Mouse (Mus musculus): ENCODE measurements around the gene Rfx3.

Rfx3 gene

DNA sequence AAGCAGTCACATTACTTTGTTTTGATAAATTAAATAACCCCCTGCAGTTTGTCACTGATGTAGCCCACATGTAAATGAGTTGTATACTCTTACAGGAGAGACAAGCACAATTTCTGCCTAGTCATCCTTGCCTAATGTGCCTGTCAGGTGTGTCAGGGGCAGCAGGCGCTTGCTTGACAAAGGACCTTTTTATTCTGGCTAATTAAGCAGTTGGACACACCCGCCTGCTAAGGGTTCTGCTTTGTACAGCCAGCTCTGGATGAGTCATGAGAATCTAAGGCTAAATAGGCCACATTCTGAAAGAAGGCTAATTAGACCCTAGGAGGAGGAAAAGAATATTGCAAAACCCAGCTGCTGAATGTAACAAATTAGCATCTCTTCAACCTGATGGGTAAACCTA, 106.3 kb downstream of the Rfx3 start:
- peak; percentile 32 for DNase-seq

DNA sequence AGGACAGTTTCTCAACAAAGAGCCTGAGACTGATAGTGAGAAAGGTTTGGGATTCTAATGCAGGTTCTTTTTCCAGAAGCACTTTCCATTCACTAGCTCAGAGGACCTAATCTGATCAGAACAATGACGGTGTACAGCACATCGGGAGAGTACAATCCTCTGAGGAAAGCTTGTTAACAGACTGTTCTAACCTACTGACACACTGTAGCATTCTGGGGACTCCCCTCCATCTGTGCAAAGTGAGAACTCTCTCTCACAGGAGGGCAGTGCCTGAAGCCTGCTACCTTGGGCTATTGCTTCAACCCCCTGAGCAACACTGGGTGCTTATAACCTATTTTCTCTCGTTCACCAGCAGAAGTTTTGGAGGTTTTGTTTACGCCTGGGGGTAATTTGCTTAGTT, 106.8 kb downstream of the Rfx3 start:
- DNase-seq, result no peak

DNA sequence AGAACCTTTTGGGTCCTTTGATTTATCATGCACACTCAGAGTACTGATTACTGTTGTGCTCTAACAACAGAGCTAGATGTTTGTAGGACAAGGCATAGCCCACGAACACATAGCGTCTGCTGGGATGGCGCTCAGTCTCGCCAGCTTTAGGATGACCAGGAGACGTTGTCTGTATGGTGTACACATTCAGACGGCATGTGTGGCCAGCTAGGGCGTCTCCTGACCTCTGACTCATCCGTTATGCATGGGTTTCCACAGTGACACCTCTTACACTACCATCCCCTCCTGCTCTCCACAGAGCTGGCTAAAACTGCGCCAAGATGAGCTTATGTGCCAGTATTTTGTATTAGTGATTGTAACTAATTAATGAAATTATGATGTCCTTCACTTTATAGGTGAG, 108.4 kb downstream of the Rfx3 start:
- no peak for DNase-seq

DNA sequence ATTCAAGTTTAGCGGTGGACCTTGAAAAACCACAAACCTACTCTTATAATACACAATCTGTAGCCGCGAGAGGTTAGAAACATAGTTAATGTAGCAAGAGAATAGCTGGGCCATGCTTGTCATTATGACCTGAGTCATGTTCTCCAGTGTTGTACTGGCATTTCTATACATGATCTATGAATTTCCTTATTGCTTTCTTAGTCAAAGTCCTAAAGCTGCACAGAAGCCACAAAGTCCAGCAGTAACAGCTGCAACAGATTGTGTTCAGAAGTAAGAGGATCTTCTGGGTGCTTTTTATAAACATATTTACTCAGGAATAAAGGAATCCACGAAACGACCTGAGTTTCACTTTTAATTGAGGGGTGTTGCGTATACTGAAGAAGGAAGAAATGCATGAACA, 109.3 kb downstream of the Rfx3 start:
- no peak for DNase-seq

DNA sequence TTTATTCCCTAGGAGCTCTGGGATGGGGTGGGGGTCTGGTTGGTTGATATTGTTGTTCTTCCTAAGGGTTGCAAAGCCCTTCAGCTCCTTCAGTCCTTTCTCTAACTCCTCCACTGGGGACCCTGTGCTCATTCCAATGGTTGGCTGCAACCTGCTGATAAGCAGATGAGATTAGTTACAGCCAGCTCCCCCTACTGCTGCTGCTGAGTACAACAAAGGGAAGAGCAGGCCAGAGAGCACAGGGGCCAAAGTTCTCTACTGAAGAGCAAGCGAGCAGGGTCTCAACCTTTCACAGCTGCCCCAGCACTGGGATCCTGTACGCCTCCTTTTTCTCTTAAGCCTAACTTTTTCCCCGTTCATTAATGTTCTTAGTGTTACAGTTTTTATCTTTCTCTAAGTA, 126.4 kb downstream of the Rfx3 start:
- peak; percentile 53 for DNase-seq

DNA sequence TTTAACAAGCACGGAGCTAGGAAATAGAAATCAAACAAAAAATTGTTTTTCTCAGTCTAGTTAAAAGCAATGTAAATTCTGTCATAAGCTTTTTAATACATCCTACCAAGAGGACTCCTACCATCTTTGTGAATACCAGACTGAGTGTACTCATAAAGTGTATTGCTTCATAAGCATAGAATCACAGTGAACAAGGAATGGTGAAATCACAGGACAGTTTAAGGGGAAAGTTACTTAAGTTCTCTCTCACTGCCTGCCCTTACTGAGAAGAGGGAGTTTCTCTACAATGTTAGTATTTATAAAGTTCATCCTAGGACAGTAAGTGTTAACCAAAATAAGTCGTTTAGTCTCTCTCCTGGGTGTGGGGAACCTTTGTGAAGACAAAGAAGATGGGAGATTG, 133.5 kb downstream of the Rfx3 start:
- no peak for DNase-seq

DNA sequence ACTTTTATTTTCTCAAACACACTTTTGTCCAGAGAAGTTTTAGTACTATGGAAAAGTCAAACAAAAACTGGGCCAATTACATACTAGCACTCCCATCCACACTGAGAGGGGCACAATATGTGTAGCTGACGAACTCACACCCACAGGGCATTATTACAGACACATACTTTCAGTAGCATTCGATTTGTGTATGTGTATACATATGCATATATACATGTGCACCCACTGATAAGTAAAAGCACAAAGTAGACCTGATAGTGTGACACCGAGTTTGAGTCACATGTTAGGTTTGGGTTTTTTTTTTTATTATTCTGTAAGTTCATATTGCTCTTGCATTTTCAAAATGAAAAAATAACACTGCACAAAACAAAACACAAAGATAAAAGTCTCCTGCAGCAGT, 140.2 kb downstream of the Rfx3 start:
- DNase-seq, result no peak

DNA sequence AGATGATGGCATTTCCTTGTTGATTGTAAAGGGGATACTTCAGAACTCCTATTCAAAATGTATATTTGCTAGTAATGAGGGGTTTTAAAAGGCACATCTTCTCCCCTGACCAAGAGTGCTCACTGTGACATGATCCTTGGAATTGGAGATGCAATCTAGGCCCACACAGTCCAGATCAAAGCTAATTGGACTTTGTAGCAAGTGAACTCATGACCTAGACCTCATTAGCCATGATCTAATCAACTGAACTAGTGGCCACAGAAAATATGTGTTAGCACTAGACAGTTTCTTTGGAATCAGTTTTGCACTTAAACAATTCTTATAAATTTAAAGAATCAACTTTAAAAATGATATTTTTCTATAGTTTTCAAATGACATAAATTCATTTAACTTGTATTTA, 151.3 kb downstream of the Rfx3 start:
- no peak for DNase-seq

DNA sequence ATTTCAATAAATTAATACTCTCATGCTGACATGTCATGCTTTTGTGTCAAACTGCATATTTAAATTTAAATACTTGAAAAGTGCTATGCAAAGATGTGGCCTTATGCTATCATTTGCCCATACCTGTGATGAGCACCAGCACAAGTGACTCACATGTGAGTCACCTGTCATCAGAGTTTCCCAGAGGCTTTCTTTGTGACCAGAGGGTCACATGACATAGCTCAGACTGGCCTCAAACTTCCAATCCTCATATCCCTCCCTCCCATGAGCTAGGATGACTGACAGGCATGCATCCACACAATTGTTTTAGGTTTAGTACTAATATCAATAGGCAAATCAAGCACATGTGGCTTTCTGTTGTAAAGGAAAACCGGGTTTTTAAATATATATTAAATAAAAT, 162.0 kb downstream of the Rfx3 start:
- DNase-seq, result no peak

DNA sequence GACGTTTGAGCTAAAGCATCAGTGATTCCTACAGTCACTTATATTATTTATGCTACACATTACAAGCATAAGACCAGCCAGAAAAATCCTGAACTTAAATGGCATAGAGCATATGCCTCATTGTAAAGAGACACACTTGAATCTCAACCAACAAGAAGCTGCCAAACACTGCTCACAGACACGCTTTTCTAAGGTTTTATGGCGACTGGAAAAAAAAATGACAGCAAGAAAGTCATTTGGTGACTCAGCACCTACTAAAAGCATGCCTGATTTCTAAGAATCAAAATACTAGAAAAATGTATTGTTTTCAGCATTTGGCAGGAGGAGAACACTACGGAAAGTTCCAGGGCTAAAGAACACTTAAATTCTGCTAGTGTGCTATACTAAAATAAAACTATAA, 163.9 kb downstream of the Rfx3 start:
- no peak for DNase-seq

DNA sequence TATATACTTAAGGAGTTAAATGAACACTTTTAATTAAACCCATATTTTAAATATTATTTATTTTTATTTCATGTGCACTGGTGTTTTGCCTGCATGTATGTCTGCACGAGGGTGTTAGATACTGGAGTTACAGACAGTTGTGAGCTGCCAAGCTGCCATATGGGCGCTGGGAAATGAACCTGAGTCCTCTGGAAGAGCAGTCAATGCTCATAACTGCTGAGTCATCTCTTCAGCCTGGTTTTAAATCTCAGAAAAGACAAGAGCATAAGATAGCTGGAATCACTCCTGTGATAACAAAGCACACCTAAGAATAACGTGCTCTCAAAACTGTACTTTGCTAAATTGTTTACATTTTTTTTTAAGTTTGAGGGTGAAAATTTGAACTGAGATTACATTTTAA, 172.3 kb downstream of the Rfx3 start:
- DNase-seq, result no peak

DNA sequence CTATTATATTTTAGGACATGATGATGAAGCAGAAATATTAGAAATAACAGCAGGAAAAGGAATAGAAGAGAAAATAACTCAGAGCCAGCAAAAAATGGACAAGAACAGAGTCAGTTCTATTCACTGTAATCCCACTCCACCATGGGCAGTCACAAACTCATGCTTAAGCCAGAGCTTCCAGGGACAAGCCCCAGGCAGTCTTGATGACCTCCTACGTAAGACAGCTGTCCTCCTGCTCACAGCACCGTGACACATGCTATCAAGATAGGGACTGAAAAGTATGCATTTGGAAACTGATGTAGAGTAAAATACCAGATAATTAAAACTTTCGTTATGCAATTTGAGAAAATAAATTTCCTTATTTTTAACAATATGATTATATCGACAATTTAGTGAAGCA, 172.9 kb downstream of the Rfx3 start:
- DNase-seq, result no peak

DNA sequence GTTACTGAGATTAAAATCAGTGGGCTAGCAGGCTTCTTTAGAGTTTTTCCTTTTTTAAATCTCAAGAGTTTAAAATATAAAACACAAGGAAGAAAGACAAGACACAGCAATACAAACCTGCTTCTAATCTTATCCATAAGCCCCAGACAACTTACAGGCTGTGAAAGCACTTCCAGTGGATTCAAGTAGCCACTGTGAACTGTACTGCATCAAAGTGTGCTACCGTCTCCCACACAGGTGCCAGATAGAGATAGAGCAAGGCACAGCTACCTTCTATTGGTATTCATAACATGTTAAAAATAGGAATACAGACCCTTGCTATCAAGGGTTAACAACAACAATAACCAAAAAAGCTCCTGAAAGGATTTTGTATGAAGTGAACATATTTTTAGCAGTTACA, 178.5 kb downstream of the Rfx3 start:
- no peak for DNase-seq

DNA sequence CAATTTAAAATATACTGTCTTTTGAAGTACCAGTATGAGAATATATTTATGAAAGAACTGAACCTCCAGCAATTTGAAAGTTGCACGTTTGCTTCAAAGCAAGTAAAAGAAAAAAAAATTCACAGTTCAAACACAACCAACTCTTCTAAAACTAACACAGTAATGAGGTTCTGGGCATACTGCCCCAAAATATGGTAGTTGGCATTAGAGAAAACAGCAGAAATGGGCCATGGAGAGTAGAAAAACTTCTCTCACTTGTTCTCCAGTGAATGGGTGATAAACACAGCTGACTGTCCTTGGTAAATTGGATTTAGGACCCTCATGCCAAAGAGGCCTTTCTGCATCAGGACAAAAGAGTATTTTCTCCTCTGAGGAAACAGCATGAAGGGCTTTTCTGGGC, 182.7 kb downstream of the Rfx3 start:
- DNase-seq, result no peak

DNA sequence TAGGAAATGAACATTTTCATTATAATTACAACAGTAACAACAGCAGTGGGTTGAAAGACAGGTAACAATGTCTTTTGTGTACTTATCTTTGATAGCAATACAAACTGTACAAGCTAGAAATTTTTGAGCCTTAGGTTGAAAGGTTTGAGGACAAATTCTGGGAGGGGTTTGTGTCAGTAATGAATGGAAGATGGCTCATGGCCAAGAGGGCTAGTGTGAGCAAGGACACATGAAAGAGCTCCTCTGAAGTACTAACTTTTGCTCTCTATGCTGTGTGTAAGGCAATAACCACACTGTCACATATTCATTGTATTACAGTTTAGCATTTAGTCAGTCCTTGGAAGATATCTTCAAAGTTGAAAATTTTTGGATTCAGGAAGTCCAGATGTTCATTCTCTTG, 193.3 kb downstream of the Rfx3 start:
- DNase-seq, result no peak

DNA sequence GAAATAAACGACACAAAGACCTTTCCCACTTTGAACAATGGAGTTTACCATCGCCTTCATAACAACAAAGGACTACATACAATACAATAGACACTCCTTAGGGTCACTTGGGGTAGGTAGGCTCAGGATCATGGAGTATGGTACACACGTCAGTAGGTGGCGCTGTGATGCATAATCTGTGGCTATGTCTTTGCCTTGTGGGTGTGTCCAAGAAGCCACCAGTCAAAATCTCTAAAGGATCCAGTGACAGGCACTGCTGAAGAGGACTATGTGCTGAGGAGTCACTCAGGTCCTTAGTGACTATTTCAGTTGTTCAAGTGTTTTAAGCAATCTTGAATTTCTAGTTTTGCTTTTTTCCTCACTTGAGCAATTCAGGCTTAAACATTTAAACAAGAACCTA, 230.9 kb downstream of the Rfx3 start:
- DNase-seq, result peak; percentile 61

DNA sequence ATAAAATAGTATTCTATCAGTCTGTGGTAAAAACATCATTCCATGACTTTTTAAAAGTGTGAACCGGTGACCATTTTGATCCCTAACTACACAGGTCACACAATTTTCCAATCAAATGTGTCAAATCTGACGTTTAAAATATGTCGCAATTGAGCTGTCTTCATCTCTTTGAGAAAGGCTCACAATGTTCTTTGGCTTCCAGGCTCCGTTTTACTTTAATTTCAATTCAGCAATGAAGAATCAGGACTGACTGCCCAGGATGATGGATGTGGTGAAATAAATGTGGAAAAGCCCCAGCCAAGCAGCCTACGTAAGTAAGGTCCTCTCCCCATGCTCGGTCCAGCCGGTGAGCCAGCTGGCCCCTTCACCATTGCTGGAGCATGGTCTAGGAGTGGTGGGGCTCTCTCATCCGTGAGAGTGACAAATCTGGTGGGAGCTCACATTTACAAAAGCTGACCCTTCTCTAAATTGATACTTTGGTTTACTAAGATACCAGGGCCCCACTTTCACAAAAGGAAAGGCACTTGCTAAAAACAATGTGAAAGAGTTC, 240.2 kb downstream of the Rfx3 start:
- no peak for DNase-seq

DNA sequence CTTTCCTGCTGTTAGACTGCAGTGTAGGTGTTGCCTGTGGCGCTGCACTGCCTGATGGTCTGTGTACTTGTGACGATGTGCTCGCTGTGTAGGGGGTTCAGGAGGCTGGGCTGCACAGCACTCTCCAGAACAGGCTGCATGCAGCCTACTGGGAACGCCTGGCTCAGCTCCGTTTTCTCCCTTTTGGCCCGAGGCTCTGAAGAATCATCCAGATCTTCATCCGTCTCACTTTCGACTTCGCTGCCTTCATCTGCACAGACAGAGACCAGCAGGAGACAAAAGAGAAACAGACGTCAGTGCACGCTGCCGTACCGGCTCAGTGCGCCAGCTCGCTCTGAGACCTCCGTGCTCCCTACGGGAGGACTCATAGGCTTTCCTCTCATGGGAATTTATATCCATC, 242.5 kb downstream of the Rfx3 start:
- DNase-seq, result no peak

DNA sequence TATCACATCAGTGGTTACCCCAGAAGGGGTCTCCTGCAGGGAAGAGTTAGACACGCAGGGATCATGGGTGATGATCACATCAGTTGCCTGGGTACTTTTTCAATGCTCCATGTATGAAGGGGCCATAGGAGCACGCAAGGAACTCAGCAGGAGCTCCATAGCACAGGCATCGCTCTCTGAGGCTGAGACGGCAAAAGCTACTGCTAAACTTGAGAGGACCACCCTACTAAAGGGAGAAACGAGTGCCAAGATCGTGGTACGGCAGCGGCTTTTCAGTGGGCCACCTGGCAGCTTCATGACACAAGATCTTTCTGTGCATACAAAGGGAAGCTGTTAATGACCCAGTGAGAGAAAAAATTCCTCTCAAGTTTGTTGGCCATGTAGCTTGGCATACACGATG, 250.7 kb downstream of the Rfx3 start:
- DNase-seq, result no peak

DNA sequence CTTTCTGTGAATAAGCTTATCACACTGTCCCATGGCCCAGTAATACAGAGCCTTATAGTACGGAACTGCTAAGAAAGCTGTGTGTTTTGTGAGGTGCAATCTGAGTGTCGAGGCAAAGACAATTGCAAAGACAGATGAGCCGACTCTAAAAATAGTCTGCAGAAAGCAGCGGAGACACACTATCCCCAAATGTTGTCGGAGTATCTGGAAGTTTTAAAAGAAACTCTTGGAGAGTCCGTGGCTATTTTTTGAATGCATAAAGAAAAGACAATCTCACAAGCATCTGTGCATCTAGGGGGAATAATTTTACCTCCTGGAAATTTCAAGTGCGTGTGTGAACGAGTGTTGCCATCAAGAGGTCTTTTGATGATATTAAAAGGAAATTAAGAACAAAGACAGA, 251.6 kb downstream of the Rfx3 start:
- DNase-seq, result no peak

DNA sequence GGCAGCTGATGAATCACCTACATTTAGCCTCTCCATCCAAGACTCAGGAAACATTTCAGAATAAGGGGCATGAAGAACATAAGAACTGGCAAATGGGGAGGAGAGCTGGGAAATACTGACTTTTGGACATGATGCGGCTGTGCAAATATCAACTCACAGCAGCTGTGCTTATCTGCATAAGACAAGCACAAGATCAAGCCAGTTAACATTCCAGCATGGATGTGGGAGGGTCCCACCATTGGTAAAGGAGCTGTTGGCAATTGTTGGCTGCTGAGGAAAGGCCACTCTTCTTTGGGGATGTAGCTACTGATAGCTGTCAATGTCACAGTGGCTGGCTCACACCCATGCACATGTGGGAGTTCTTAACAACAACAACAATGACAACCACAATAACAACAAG, 263.7 kb downstream of the Rfx3 start:
- DNase-seq, result no peak

DNA sequence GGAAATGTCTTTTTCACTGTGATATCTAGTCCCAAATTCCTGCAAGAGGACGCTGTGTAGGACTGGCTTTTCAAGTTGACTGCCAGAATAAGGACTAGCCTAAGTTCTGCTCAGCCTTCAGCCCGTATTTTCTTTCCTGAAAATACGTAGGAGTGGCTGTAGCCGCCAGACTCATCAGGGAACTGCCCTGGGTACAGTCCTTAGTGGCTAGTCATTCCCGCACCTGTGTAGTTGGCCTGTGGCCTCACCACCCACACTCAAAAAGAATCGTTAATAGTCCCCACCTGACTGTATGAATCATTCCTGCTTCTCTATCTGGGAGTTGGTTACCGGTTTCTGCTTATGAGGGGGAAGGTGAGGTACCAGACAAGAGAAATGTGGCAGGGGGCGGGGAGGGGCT, 272.1 kb downstream of the Rfx3 start:
- DNase-seq, result no peak

DNA sequence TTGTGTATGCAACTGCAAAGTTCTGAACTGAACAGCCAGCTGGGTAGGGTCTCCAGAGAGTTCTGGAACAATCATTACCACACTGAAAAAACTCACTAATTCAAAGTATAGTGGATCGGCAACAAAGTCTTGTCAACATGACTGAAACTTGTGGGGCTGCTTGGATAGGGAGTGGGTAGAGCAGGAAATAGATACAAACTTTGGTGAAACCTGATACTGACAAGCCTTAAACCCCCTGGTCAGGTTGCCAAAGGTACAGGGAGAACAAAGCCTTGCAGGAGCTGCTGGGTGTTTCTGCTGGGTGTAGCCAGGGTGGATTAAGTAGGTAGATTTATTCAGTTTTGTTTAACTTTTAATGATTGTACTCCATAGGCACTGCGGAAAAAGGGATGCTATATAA, 274.4 kb downstream of the Rfx3 start:
- DNase-seq, result no peak

DNA sequence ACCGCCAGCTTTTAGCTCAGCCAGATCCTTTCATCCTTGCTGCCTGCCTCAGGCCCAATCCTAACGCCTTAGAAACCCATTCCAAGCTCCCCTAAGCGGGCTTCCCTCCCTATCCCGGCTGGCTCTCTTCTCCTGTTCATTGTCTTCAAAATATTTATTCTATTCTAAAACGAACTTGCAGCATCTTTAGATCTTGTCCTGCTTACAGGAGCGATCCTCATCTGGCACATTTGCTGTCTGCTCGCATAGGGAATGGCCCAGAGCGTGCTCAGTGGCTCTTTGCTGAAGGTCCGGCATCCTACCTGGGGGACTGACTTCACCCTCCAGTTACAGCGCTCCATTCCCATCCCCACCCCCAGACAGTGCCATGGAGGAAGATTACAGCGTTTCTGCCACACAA, 292.0 kb downstream of the Rfx3 start:
- no peak for DNase-seq

DNA sequence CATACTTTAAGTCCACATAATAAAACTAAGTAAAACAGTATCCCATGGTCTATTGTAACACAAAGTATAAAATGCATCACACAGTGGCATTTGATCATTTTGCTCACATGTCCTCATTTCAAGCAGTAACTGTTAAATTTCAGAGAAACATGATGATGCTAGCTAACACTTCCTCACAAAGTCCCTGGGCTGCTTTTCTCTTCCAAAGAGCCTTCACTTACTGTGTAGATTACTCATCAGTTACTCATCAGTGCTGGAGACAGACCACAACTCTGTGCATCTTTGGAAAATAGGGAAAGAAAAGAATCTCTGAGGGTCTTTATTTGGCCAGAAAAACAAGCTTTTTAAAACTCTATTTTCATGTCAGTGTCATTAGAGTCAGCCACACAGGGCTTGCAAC, 294.7 kb downstream of the Rfx3 start:
- DNase-seq, result no peak

All from liver (tissue).